Mouse (Mus musculus): Measurements from ENCODE around the gene Nosip. TPM values are rescaled to one million over a fixed set of nuclear protein-coding genes. Genes with fewer than 3 reads are reported as not detected.

The Nosip gene
- total and polyA plus RNA-seq, 3 experiments = 72.4 to 86.8 (median 81.4) TPM

DNA sequence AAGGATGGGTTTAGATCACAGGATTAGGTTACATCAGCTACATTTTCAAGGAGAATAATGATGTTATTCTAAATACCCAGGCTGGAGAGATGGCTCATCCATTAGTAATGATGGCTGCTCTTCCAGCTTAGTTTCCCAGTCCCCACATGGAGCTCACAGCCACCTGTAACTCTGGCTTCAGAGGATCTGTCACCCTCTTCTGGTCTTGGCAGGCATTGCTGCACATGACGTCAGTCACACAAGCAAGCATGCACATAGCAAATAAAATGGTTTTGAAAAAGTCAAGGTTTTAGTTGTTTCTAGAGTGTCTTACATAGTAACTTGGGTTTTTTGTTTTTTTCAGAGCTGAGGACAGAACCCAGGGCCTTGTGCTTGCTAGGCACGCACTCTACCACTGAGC is 10.0 kb downstream of the Nosip start:
- peaks cover 23% of the 10 kb centered on the region for H3K79me2 ChIP-seq (replicated peaks; ENCODE audit: control insufficient read depth, extremely low read depth, insufficient read depth, poor library complexity, severe bottlenecking)
- dilution Hi-C loops (cut with MboI; ENCODE audit: extremely low pct_ligation_motif_present, extremely low pct_unique_long_range_greater_than_20kb, low sequenced_read_pairs) = no loop called here
- peaks cover 8 to 21% of the 10 kb centered on the region in 2 experiments; a peak in 3 of 4 replicates for H3K4me1 ChIP-seq (ENCODE audit: control insufficient read depth in 1 of 2, insufficient read depth in 2 of 2)
- in situ Hi-C loops (cut with MboI; ENCODE audit: low pct_ligation_motif_present, low pct_unique_long_range_greater_than_20kb, low sequenced_read_pairs) = no loop called here
- no peak overlapping the region for H3K9ac ChIP-seq (ENCODE audit: insufficient read depth, low read depth)
- no peaks in the 10 kb centered on the region for H3K27me3 ChIP-seq (replicated peaks)
- H3K27ac ChIP-seq (ENCODE audit: insufficient read depth, low read depth) = no peak overlapping the region
- TF ChIP-seq RAD21 (IDR thresholded peaks at IDR 0.05; ENCODE audit: low read depth, low read length) = peak; percentile 30
- 0 out of 2 replicates have a peak, but pooled peaks have one; percentile 30 for TF ChIP-seq MYC (IDR thresholded peaks at IDR 0.05; ENCODE audit: low read depth, low read length)
- peak; percentile 17 to 43; a peak in 2 of 4 replicates for TF ChIP-seq CTCF (conservative IDR thresholded peaks at IDR 0.05 in 1 of 2, IDR thresholded peaks at IDR 0.05 in 1 of 2; ENCODE audit: low read depth in 2 of 2, low read length in 2 of 2)
- no peak for TF ChIP-seq NELFE (IDR thresholded peaks at IDR 0.05; ENCODE audit: low read depth, low read length)
- H3K36me3 ChIP-seq (replicated peaks in 1 of 2; ENCODE audit: control insufficient read depth in 1 of 2, insufficient read depth in 1 of 2, low read length in 1 of 2) = peaks cover 40 to 67% of the 10 kb centered on the region in 2 experiments
- no peak overlapping the region for H3K4me2 ChIP-seq (ENCODE audit: insufficient read depth, low read depth, poor library complexity, severe bottlenecking)
- no peaks in the 10 kb centered on the region for H3K9me3 ChIP-seq (replicated peaks; ENCODE audit: low read length)
- DNase-seq (ENCODE audit: extremely low read depth) = peak; percentile 41
- no peak overlapping the region for H3K4me3 ChIP-seq (replicated peaks in 1 of 3; ENCODE audit: low read depth in 2 of 3, low read length in 2 of 3, poor library complexity in 1 of 3)

DNA sequence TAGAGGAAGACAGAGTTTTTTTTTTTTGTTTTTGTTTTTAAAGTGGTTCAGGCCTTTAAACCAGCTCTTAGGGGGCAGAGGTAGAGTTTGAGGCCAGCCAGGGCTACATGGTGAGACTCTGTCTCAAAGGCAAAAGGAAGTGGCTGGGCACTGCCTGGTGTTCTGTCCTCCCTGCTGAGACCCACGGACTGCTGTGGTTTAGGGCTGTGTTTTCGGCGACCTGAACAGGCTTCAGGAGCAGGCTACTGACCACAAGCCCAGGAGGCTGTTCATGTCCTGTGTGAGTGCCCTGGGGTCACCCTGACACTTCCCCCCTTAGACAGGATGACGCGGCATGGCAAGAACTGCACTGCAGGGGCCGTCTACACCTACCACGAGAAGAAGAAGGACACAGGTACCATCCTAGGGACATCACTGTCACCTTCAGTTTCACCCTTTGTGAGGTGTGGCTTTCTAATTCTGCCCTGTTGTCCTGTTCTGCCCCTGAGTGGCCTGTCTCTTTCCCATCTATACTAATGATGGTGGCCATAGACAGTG is 11.0 kb downstream of the Nosip start:
- H3K4me1 ChIP-seq (ENCODE audit: control insufficient read depth in 1 of 2, insufficient read depth in 2 of 2) = peaks cover 8 to 17% of the 10 kb centered on the region in 2 experiments; a peak in 3 of 4 replicates
- in situ Hi-C loops (cut with MboI; ENCODE audit: low pct_ligation_motif_present, low pct_unique_long_range_greater_than_20kb, low sequenced_read_pairs) = no loop called here
- TF ChIP-seq GABPA (IDR thresholded peaks at IDR 0.05; ENCODE audit: insufficient replicate concordance, low read depth, low read length) (no peak), CTCF (conservative IDR thresholded peaks at IDR 0.05 in 1 of 2, IDR thresholded peaks at IDR 0.05 in 1 of 2; ENCODE audit: low read depth in 2 of 2, low read length in 2 of 2) (no peak), KAT2A (IDR thresholded peaks at IDR 0.05; ENCODE audit: insufficient replicate concordance, low read length) (no peak), MAFK (IDR thresholded peaks at IDR 0.05; ENCODE audit: insufficient replicate concordance, low read length) (no peak), SMC3 (IDR thresholded peaks at IDR 0.05; ENCODE audit: low read depth, low read length) (no peak), NELFE (IDR thresholded peaks at IDR 0.05; ENCODE audit: low read depth, low read length) (no peak), CHD1 (IDR thresholded peaks at IDR 0.05; ENCODE audit: low read depth, low read length) (no peak), CHD2 (IDR thresholded peaks at IDR 0.05; ENCODE audit: low read length) (no peak), ZMIZ1 (IDR thresholded peaks at IDR 0.05; ENCODE audit: low read depth, low read length) (no peak), TBP (conservative IDR thresholded peaks at IDR 0.05; ENCODE audit: low read depth, low read length) (no peak), MAZ (IDR thresholded peaks at IDR 0.05; ENCODE audit: low read depth, low read length) (no peak), HCFC1 (IDR thresholded peaks at IDR 0.05; ENCODE audit: low read depth, low read length) (no peak), PAX5 (IDR thresholded peaks at IDR 0.05; ENCODE audit: low read length) (no peak), UBTF (IDR thresholded peaks at IDR 0.05; ENCODE audit: low read depth, low read length) (no peak), MEF2A (IDR thresholded peaks at IDR 0.05; ENCODE audit: borderline replicate concordance, low read depth, low read length) (no peak), POLR2A (IDR thresholded peaks at IDR 0.05; ENCODE audit: low read depth, low read length) (no peak)
- H3K4me2 ChIP-seq (ENCODE audit: insufficient read depth, low read depth, poor library complexity, severe bottlenecking) = no peak overlapping the region
- no peaks in the 10 kb centered on the region for H3K27me3 ChIP-seq (replicated peaks)
- no peak overlapping the region for H3K9ac ChIP-seq (ENCODE audit: insufficient read depth, low read depth)
- H3K36me3 ChIP-seq (replicated peaks in 1 of 2; ENCODE audit: control insufficient read depth in 1 of 2, insufficient read depth in 1 of 2, low read length in 1 of 2) = peaks cover 47 to 73% of the 10 kb centered on the region in 2 experiments
- H3K79me2 ChIP-seq (replicated peaks; ENCODE audit: control insufficient read depth, extremely low read depth, insufficient read depth, poor library complexity, severe bottlenecking) = peaks cover 23% of the 10 kb centered on the region
- H3K9me3 ChIP-seq (replicated peaks; ENCODE audit: low read length) = no peaks in the 10 kb centered on the region
- H3K4me3 ChIP-seq (replicated peaks in 1 of 3; ENCODE audit: low read depth in 2 of 3, low read length in 2 of 3, poor library complexity in 1 of 3) = no peak overlapping the region
- DNase-seq (ENCODE audit: extremely low read depth) = no peak
- no peak overlapping the region for H3K27ac ChIP-seq (ENCODE audit: insufficient read depth, low read depth)
- dilution Hi-C loops (cut with MboI; ENCODE audit: extremely low pct_ligation_motif_present, extremely low pct_unique_long_range_greater_than_20kb, low sequenced_read_pairs) = no loop called here

Data from CH12.LX (cell line).